Mouse (Mus musculus) liver, embryonic 11.5 days (tissue): ENCODE measurements around the gene Rplp2. TPM values are rescaled to one million over a fixed set of nuclear protein-coding genes. Genes with fewer than 3 reads are reported as not detected.
A peak's percentile ranks its signal among the peaks of the same experiment; 100 is the strongest.

ENCODE experiments used
- ATAC-seq: fragments of 200-750 bp; cut with Nextera tagmentation; replicated peaks from 2 replicates; pipeline ENCODE4 v1.8.0; 2017; ENCODE audit warnings: moderate number of reproducible peaks, mild to moderate bottlenecking, moderate TSS enrichment, moderate library complexity; ENCODE audit not compliant: low FRiP score
- DNase-seq: peaks from one replicate; pipeline ENCODE4 v3.0.0-alpha.2; 2017; ENCODE audit warnings: low spot score
- H3K27ac ChIP-seq: fragments of 300-500 bp; sonication (generic); 2 replicates; pipeline ENCODE4 v1.5.1; 2014; ENCODE audit warnings: mild to moderate bottlenecking, low read depth, low read length, control low read depth
- H3K27me3 ChIP-seq: fragments of 300-500 bp; sonication (generic); replicated peaks from 2 replicates; pipeline ENCODE4 v1.6.1; 2014; ENCODE audit warnings: low read length, mixed read lengths; ENCODE audit not compliant: control insufficient read depth, insufficient read depth
- H3K36me3 ChIP-seq: fragments of 300-500 bp; sonication (generic); 2 replicates; pipeline ENCODE4 v1.6.1; 2014; ENCODE audit warnings: mild to moderate bottlenecking, low read length, moderate library complexity, mixed read lengths; ENCODE audit not compliant: control insufficient read depth, insufficient read depth
- H3K4me1 ChIP-seq: fragments of 300-500 bp; sonication (generic); replicated peaks from 2 replicates; pipeline ENCODE4 v1.6.1; 2014; ENCODE audit warnings: low read length, mixed read lengths; ENCODE audit not compliant: control insufficient read depth, insufficient read depth
- H3K4me2 ChIP-seq: fragments of 300-500 bp; sonication (generic); 2 replicates; pipeline ENCODE4 v1.6.1; 2014; ENCODE audit warnings: mild to moderate bottlenecking, control low read depth, moderate library complexity
- H3K4me3 ChIP-seq: fragments of 300-500 bp; sonication (generic); 2 replicates; pipeline ENCODE4 v1.5.1; 2014; ENCODE audit warnings: low read depth, low read length, control low read depth
- H3K9ac ChIP-seq: fragments of 300-500 bp; sonication (generic); 2 replicates; pipeline ENCODE4 v1.6.1; 2014; ENCODE audit warnings: low read depth, low read length, control low read depth
- H3K9me3 ChIP-seq: fragments of 300-500 bp; sonication (generic); 2 replicates; pipeline ENCODE4 v1.6.1; 2016; ENCODE audit warnings: low read length, inconsistent platforms, mixed read lengths; ENCODE audit not compliant: control insufficient read depth
- WGBS: fragments of 180-500 bp; shearing (Covaris S2); extraction: QIAGEN DNeasy Blood & Tissue Kit; methylation state at CpG from one replicate; pipeline ENCODE4 v1.1.7; 2014; 5-methylcytosine and 5-hydroxymethylcytosine counted together
- polyA plus RNA-seq: library from polyadenylated mRNA; unstranded; fragments of >200 nt; fragmentation: Nextera tagmentation; extraction: Ambion mirVana; gene quantifications from 2 replicates; pipeline ENCODE4 v1.2.1, GENCODE M21; 2014

The Rplp2 gene
- polyA plus RNA-seq, 1 experiment from 2014 or later = 1,836 TPM

DNA sequence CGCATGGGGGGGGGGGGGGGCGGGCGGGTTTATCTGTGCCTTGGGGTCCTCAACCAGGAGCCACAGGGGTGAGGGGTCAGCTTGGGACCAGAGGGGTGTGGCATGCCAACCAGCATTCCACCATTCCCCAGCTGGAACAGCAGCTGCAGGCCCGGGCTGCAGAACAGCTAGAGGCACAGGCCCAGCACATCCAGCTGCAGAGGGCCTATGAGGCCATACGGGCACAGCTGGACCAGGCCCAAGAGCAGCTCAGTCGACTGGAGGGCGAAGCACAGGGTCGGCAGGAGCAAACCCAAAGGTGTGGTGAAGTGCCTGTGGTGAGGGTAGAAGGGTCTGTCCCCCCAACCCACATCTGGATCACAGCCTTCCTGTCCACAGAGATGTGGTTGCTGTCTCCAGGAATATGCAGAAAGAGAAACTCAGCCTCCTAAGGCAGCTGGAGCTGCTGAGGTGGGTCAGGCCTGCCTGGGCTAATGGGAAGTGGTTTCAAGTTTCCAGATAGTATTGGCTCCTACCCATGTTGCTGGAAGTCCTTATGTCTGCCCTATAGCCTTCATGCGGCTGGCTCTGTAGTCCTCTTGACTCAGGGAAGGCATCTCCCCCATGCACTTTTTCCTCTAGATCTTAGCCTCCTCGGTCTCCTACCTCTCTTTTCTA lies 18.3 kb downstream of the Rplp2 start:
- no peak overlapping the region for H3K27ac ChIP-seq
- no peak overlapping the region for H3K9ac ChIP-seq
- peaks cover 41% of the 10 kb centered on the region for H3K4me1 ChIP-seq
- 42% methylated on average over 9 of the region's 10 CpGs for WGBS
- no peaks in the 10 kb centered on the region for H3K9me3 ChIP-seq
- DNase-seq (no peak), ATAC-seq (no peak)
- no peak overlapping the region for H3K4me3 ChIP-seq
- H3K4me2 ChIP-seq = peak overlapping the region; percentile 55; the same call in 1 of the 2 replicates
- peaks cover 51% of the 10 kb centered on the region for H3K27me3 ChIP-seq
- peaks cover 5% of the 10 kb centered on the region for H3K36me3 ChIP-seq

DNA sequence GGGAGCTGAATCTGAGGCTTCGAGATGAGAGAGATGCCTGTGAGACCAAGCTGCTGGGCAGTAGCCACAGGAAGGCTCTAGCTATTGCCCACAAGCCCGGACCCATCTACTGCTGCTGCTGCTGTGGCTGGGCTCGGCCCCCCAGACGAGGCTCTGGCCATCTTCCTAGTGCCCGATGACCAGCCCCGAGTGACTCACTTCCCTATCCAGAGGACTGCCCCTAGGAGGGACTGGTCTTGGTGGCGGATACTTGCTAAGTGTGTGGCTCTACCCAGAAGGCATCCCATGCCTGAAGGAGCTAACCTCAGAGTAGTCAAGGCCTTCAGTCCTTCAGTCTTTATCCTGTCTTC lies 18.9 kb downstream of the Rplp2 start:
- Histone ChIP-seq H3K27ac (no peak overlapping the region), H3K4me3 (no peak overlapping the region), H3K4me1 (peaks cover 41% of the 10 kb centered on the region), H3K9ac (no peak overlapping the region), H3K9me3 (no peaks in the 10 kb centered on the region), H3K4me2 (0 out of 2 replicates have a peak overlapping the region, but pooled peaks have one; percentile 2), H3K27me3 (peaks cover 46% of the 10 kb centered on the region), H3K36me3 (peaks cover 10% of the 10 kb centered on the region)
- ATAC-seq (no peak), DNase-seq (no peak)
- 57% methylated on average over 7 of the region's 7 CpGs for WGBS

DNA sequence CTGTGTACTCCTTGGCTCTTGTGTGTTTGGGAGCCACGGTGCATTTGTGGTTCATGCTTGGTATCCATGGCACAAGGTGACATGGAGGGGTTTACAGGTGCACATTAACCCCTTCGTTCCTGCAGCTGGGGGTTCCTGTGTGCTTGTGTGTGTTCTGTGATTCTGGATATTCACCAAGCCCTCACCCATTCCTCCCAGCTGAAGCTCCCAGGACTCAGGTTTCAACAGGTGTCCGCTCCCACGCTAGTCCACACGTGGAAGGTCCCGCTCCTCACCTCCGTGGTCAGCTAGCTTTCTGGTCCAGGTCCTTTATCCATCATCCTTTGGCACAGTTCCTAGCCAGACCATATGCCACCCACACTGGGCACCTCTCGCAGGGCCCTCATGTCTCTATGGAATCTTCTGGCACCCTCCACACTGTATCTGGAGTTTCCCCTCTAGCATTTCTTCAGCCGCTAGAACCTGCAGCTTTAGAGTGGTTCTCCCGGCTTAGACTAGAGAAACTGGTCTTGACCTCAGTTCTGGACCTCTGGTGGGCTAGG lies 19.5 kb downstream of the Rplp2 start:
- Histone ChIP-seq H3K27ac (peak overlapping the region; percentile 72; the same call in 1 of the 2 replicates), H3K4me2 (peak overlapping the region; percentile 88), H3K36me3 (peaks cover 14% of the 10 kb centered on the region), H3K9ac (peak overlapping the region; percentile 85), H3K27me3 (peaks cover 40% of the 10 kb centered on the region), H3K4me3 (peak overlapping the region; percentile 78), H3K4me1 (peaks cover 41% of the 10 kb centered on the region), H3K9me3 (no peaks in the 10 kb centered on the region)
- ATAC-seq = no peak
- 60% methylated on average over 10 of the region's 10 CpGs for WGBS
- DNase-seq = no peak

DNA sequence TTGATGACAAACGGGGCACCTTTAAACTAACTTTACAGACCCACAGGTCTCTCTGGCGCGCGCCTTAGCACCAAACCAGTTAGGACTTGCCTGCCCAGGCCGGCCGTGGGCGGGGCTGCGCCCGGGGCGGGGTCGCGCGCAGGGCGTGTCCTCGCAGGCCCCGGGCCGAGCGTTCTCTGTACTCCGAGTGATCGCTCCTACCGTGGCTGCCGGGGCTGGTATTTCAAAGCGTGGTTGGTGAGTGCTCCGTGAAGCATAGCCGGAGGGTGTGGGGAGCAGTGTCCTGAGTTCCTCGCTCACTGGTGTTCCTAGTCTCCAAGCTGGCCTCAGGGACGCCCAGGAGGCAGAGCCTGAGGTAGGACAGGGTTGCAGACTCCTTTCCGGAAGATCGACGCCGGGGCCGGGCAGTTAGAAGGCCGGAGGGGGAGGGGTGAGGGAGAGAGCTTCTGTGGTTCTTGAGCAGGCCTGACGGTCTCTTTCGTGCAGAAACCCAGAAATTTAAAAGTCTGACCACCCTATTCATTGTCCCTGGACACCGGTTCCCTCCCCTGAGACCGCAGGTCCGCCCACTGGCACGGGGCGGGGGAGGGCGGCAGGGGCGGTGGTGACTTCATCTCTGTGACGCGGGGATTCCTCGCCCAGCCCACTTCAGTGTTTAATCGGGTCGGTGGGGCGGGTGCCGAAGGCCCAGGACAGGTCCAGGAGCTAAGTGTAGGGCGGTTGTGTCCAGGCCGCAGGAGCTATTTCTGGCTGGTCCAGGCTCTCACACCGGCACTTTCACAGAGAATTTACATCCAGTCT lies 20.3 kb downstream of the Rplp2 start, which contains the start of gene Cd151:
TSS of gene Cd151 (plus strand) at position 163 of the 801 bp plus-strand sequence.
- H3K4me3 ChIP-seq = peak within 1 kb of the TSS; percentile 78
- peaks cover 39% of the 10 kb centered on the region for H3K4me1 ChIP-seq
- peaks cover 18% of the 10 kb centered on the region for H3K36me3 ChIP-seq
- peak within 1 kb of the TSS; percentile 88 for H3K4me2 ChIP-seq
- DNase-seq (peak; percentile 91), ATAC-seq (peak; percentile 81)
- H3K27ac ChIP-seq = peak within 1 kb of the TSS; percentile 72
- peak within 1 kb of the TSS; percentile 85 for H3K9ac ChIP-seq
- H3K27me3 ChIP-seq = peaks cover 32% of the 10 kb centered on the region
- WGBS = under 1% methylated on average over 52 of the region's 52 CpGs
- no peaks in the 10 kb centered on the region for H3K9me3 ChIP-seq

DNA sequence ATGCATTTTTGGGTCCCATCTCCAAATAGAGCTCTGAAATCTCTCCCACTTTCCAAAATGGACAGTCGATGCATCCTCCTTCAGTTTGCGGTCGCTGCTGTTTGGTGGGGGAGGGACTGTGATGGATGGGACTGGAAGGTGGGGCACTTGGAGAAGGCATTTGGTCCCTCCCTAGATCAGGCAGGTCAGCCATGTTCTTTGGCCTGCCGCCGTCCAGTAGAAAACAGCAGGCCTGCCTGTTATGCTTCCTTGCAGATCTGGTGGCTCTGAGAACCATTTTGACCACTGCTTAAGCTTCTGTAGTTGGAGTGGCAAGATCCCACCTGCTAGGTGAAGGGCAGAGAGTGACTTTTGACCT lies 21.0 kb downstream of the Rplp2 start:
- 20% methylated on average over 5 of the region's 5 CpGs for WGBS
- Histone ChIP-seq H3K4me2 (peak overlapping the region; percentile 88), H3K36me3 (peaks cover 23% of the 10 kb centered on the region), H3K4me1 (peaks cover 39% of the 10 kb centered on the region), H3K9ac (peak overlapping the region; percentile 85), H3K27ac (peak overlapping the region; percentile 72), H3K4me3 (peak overlapping the region; percentile 78), H3K9me3 (no peaks in the 10 kb centered on the region), H3K27me3 (peaks cover 26% of the 10 kb centered on the region)
- DNase-seq = no peak
- ATAC-seq = no peak

DNA sequence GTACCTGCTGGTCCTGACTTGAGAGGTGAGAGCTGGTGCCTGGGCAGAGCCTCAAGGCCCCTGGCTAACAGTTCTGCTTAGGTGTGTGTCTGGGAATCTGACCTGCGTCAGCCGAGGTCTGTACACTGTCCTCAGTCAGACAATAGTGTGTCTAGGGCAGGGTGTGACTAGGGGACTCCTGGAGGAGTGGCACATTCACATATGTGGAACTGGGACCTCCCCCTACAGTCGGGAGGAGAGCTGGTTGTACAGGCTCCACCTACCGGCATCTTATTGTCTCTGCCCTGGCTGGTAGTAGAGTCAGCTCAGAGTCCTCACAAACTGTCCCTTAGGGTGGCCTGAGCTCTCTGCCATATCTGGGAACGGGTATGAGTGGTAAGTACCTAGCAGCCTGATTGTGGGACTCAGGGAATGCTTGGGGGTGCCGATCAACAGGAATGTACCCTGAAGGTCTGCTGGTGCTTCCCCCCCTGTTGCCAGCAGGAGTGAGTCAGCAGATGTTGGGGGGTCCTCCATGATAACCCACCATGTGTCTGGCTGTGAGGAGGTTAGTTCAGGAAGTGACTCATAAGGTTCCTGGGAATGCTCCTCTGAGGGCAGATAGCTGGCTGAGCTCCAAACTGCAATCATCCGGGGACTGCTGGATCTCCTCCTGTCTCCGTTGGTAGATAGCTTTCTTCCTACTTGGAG lies 21.5 kb downstream of the Rplp2 start:
- Histone ChIP-seq H3K36me3 (peaks cover 23% of the 10 kb centered on the region), H3K4me3 (peak overlapping the region; percentile 78), H3K9ac (peak overlapping the region; percentile 85), H3K9me3 (no peaks in the 10 kb centered on the region), H3K27me3 (peaks cover 21% of the 10 kb centered on the region), H3K4me1 (peaks cover 43% of the 10 kb centered on the region), H3K27ac (peak overlapping the region; percentile 72), H3K4me2 (peak overlapping the region; percentile 88)
- 4% methylated on average over 8 of the region's 8 CpGs for WGBS
- peak; percentile 71 for DNase-seq
- ATAC-seq = peak; percentile 80

DNA sequence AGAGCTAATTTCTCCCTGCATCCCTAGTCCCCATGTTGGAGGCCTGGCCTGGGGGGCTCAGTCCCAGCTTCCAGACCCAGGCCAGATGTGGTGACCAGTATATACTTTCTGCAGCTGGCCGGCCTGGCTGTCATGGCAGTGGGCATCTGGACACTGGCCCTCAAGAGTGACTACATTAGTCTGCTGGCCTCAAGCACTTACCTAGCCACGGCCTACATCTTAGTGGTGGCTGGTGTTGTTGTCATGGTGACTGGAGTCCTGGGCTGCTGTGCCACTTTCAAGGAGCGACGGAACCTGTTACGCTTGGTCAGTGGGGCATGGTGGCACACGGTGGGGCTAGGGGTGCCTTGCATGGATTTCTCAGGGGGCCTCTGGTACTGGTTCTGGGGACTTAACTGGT lies 22.2 kb downstream of the Rplp2 start:
- H3K27me3 ChIP-seq = peaks cover 14% of the 10 kb centered on the region
- no peaks in the 10 kb centered on the region for H3K9me3 ChIP-seq
- peak overlapping the region; percentile 88 for H3K4me2 ChIP-seq
- H3K4me3 ChIP-seq = peak overlapping the region; percentile 78
- H3K27ac ChIP-seq = peak overlapping the region; percentile 72
- no peak for ATAC-seq
- DNase-seq = no peak
- peaks cover 49% of the 10 kb centered on the region for H3K4me1 ChIP-seq
- 83% methylated on average over 6 of the region's 6 CpGs for WGBS
- peak overlapping the region; percentile 85 for H3K9ac ChIP-seq
- H3K36me3 ChIP-seq = peaks cover 23% of the 10 kb centered on the region

DNA sequence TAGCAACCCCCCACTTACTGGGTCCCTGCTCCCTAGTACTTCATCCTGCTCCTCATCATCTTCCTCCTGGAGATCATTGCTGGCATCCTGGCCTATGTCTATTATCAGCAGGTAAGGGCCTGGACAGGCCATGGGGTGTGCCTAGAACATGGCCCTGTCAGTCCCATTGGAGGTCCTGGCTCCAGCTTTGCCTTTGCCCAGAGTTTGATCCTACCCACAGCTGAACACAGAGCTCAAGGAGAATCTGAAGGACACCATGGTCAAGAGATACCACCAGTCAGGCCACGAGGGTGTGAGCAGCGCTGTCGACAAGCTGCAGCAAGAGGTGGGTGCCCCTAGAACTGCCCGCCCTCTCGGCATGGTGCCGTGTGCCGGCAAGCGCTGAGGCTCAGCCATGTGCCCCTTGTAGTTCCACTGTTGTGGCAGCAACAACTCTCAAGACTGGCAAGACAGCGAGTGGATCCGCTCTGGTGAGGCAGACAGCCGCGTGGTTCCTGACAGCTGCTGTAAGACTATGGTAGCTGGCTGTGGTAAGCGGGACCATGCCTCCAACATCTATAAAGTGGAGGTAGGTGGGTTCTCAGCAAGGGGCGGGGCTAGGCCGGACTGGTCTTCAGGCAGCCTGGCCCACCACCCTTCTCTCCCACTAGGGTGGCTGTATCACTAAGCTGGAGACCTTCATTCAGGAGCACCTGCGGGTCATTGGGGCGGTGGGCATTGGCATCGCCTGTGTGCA lies 22.9 kb downstream of the Rplp2 start:
- Histone ChIP-seq H3K36me3 (peaks cover 23% of the 10 kb centered on the region), H3K4me3 (0 out of 2 replicates have a peak overlapping the region, but pooled peaks have one; percentile 78), H3K27ac (no peak overlapping the region; the same call in 1 of the 2 replicates), H3K9me3 (no peaks in the 10 kb centered on the region), H3K9ac (peak overlapping the region; percentile 31; the same call in 1 of the 2 replicates), H3K4me2 (peak overlapping the region; percentile 88), H3K4me1 (peaks cover 43% of the 10 kb centered on the region), H3K27me3 (peaks cover 7% of the 10 kb centered on the region)
- ATAC-seq (no peak), DNase-seq (no peak)
- 91% methylated on average over 18 of the region's 18 CpGs for WGBS
